Mouse (Mus musculus): ENCODE data around the gene Rbbp8nl.

DNA sequence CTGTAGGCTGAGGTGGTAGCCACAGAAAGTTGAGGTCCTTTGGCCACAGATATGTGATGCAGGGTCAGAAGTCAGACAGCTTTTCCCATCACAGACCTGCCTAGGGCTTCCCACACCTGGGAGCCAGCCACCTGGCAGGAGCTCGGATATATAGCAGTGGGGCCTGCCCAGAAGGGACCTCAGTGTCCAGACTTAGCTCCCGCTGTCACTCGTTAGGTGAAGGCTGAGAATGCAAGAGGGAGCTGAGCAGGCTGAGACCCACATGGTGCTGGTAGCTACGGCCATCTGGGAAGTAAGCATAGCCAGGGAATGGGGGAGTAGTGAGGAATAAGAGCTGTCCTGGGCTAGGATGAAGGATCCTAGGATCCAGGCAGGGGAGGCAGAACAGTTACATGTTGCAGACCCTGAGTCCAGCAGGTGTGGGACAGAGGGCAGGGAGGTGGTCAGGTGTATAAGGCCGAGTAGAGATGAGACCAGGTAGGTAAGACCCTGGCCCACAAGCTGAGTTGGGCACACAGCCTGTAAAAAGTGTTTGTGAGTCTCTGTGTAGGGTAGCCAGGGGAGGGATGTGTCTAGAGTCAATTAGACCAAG lies 17.8 kb downstream of the Rbbp8nl start:
- no peak for TF ChIP-seq POLR2A (IDR thresholded peaks at IDR 0.05; ENCODE audit: borderline replicate concordance, insufficient read depth, low read length)
- TF ChIP-seq CTCF (IDR thresholded peaks at IDR 0.05; ENCODE audit: borderline replicate concordance, insufficient read depth, low read depth, low read length), result no peak
